Mouse (Mus musculus): ENCODE data around the gene Dhh. TPM values are rescaled to one million over a fixed set of nuclear protein-coding genes. Genes with fewer than 3 reads are reported as not detected.
A peak's percentile ranks its signal among the peaks of the same experiment; 100 is the strongest.

Gene Dhh
- total RNA-seq, 2 experiments from 2014 or later = not detected

DNA sequence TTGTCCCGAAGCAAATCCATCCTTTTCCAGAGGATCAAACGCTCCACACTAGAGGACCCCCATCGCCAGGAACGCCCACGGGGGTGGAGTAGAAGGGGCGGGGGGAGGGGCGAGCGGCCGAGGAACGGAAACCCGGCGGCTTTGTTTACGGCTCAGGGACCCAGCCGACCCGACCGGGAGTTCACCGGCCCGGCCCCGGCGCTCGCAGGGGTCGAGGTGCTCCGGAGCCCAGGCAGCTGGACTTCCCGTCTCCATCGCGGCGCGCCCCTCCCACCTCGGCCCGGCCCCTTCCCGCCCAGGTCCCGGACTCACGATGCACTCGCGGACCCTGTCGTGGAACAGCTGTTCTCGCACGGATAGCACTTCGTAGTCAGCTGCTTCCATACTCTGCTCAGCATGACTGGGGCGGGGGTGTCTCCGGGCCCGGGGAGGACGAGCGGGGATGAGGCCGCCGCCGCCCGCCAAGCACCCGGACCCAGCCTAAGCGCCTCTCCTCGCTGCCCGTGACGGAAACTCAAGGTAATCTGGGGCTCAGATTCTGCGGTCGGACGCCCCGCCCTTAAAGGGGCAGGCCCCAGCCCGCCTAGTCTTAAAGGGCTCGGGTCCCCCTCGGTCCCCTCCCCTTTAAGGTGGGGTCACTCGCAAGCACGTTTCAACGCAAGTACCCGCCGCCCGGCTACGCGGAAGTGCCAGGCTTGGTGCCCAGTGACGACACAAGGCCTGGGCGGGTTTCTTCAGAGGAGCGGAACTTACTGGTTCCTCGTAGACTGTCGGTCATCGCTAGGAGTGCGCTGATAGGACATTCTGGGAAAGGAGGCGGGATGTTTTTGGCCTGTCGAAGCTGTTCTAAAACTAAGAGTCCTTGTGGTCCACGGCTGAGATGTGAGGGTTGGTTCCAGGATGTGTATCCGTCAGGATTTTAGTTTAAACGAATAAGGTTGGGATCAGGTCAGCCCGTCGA lies 19.5 kb upstream of the Dhh start, which contains the start of gene Lmbr1l:
TSS of gene Lmbr1l (minus strand) at position 694 of the 961 bp plus-strand sequence.
- peak; percentile 98 for ATAC-seq (replicated peaks; ENCODE audit: low FRiP score, poor library complexity, severe bottlenecking)

DNA sequence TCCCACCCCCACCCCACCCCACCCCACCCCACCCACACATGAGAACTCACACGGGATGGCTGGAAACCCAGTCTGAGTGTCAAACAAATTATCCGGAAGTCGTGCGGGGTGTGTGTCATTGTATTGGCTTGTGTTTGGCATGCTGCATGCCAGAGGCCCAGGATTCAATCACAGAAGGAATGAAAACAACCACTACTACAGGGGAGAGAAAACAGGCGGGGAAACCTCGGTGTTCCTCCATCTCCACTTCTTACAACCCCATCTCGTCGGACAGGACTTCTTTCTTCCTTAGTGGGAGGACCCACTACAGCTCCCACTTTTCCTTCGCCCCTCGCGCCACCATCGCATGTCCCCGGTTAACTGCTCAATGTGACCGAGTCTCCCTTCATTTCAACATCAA lies 18.8 kb upstream of the Dhh start:
- no peak for ATAC-seq (replicated peaks; ENCODE audit: low FRiP score, poor library complexity, severe bottlenecking)

DNA sequence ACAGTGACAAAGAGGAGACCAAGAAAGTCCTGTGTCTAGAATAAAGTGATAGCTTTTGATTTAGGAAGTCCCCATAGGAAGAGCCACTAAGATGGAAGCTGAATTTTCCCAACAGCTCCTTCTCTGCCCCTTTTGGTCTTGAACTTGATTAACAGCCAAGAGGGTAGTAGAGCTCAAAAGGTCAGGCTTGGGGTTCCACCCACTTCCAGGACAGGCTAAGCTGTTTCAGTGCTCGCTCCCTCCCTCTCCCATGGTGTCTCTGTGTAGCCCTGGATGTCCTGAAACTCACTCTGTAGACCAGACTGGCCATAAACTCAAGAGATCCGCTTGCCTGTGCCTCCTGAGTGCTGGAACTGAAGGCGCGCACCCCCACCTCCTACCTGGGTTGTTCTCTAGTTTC lies 17.7 kb upstream of the Dhh start:
- no peak for ATAC-seq (replicated peaks; ENCODE audit: low FRiP score, poor library complexity, severe bottlenecking)

DNA sequence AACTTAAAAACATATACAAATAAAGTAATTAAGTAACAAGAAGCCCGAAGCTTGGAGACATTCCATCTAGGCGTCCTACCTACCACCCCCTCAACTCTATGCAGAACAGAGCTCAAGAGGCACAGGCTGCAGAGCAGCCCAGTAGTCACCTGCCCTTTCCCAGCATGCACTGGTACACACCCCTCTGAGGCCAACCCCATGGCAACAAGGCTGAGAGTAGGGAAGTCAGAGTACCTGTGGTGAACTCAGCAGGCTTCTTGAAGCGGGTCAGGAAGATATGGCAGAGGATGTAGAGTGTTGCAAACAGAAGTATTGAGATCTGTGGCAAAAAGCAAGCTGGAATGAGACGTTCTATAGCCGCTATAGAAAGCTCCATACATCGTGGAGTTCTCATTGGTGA lies 16.6 kb upstream of the Dhh start:
- ATAC-seq (replicated peaks; ENCODE audit: low FRiP score, poor library complexity, severe bottlenecking) = no peak

DNA sequence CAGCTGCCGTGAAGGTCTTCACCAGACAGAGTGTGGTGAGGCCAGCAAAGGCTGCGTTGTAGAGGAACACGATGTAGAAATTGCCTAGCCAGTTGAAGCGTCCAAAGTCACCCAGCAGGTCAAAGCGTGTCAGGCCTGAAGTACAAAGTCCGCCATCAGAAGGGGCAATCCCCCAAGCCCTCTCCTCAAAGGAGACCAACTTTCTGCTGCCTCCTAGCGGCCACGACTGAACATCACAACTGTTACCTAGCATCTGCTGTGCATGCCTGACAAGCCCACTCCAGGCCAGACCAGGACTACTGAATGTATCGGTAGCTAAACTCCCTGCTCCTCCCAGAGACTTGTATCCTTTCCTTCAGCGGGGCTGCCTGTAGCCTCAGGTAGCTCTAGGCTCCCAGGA lies 6.4 kb upstream of the Dhh start:
- ATAC-seq (replicated peaks; ENCODE audit: low FRiP score, poor library complexity, severe bottlenecking) = peak; percentile 54; the same call in 1 of the 2 replicates

DNA sequence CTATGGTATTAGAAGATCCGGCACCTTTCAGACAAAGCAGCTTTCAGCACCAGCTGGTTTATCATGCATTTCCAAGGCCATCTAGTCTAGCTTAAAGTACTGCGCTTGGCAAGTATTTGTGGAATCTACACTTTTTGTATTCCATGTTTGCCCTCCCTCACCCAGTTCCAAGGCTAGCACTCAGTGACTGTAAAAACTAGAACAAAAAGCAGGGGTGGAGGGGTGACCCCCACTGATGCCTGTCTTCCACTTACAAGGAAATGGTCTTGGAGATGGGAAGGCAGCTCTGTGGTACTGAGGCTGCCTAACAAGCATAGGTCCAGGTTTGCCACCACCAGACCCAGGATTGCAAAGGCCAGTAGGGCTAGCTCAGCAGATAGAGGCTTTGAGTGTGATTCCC lies 4.3 kb upstream of the Dhh start:
- ATAC-seq (replicated peaks; ENCODE audit: low FRiP score, poor library complexity, severe bottlenecking) = no peak

DNA sequence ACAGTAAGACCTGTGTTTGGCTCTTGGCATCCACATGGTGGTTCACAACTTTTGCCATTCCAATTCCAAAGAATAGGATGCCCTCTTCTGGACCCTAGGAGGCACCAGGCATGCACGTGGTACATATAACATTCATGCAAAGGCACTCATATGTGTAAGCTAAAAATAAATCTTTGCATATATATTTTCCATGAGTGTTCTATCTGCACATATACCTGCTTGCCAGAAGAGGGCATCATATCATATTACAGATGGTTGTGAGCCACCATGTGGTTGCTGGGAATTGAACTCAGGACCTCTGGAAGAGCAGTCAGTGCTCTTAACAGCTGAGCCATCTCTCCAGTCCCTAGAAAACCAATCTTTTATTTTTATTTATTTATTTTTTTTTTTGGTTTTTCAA lies 3.2 kb upstream of the Dhh start:
- ATAC-seq (replicated peaks; ENCODE audit: low FRiP score, poor library complexity, severe bottlenecking) = no peak

DNA sequence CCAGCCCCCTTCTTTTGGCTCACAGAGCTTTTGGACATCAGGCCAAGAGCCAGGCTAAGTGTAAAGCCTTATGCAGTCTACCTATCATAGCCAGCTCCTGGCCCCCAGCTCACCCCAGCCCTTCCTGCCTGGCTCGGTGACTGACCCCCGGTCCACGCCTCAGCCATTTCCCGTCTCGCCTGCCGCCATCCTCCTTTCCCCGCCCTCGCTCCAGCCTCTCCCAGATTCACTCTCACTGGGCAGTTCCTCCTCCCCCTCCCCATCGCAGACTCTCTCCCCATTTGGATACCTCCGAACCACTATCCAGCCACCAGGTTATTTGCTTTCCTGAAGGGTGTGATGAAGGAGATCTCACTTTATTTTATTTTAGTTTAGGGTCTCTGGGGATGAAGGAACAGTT lies 845 bp downstream of the Dhh start:
- ATAC-seq (replicated peaks; ENCODE audit: low FRiP score, poor library complexity, severe bottlenecking) = no peak

DNA sequence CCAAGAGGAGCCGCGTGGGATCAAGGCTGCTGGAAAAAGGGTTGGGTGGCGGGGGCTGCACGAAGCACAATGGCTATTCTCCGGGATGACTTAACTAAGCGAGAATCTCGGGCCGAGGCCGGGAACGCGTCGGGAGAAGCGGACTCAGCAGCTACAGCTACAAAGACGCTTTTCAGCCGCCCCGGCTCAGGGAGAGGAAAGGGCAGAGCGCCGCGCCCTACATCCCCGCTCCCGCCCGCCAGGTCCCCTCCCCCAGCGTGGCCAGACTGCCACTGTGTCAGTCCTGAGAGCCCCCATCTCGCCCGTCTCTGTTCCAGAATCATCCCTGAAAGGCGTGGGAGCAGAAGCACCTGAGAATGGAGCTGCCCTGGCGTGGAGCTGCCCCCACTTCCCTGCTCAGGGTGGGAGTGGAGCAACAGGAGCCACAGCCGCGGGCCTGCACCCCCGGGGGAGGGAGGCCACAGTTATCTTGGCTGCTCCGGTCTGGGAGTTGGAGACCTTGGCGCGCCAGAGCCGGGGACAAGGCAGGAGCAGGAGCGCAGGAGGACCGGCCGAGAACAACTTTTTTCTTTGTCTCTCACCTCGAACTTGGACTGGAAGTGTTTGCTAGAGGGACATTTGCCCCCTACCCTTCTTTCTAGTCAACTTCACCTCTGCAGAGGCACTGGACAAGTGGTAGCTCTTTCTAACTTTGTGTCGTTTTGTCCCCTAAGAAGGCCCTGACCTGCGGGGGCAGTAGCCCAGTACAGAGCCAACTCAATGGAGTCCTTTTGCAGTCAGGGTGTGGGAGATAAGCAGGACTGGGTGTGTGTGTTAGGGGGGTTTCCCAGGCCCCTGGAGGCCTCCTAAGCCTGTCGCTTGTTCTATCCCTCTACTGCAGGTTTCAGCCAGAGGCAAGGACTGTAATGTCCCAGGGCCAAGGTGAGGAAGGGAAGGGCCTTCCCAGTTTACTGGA lies 2.4 kb downstream of the Dhh start:
- ATAC-seq (replicated peaks; ENCODE audit: low FRiP score, poor library complexity, severe bottlenecking) = no peak

DNA sequence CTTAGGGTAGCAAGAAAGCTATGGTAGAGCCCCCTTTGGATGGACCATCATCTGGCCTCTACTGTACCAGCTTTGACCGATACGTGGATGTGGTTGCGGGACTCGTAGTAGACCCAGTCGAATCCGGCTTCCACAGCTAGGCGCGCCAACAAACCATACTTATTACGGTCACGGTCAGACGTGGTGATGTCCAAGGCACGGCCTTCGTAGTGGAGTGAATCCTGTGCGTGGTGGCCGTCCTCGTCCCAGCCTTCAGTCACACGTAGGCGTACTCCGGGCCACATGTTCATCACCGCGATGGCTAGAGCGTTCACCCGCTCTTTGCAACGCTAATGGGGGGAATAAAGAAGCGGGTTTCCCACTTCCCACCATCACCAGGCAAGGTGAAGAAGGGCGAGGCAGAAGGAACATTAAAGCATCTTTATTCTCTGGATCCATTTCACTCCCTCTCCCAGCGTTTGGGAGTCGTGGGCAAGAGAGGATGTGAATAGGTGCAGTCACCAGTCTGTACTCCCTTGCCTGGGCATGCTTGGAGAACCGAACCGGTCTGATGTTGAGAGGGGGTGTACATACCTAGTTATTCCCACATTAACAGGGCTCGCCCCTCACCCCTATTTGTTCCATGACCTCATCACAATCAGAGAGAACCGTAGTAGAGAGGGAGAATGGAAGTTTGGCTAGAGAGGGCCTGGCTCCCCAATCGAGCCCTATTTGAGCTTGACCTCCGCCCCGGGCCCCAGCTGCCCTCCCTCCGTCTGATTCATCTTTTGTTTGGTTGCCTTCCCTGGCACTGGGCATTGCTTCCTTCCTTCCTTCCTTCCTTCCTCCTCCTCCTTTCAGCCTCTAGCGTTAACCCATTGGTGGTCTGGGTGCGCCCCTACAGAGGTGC lies 3.4 kb downstream of the Dhh start:
- no peak for ATAC-seq (replicated peaks; ENCODE audit: low FRiP score, poor library complexity, severe bottlenecking)

DNA sequence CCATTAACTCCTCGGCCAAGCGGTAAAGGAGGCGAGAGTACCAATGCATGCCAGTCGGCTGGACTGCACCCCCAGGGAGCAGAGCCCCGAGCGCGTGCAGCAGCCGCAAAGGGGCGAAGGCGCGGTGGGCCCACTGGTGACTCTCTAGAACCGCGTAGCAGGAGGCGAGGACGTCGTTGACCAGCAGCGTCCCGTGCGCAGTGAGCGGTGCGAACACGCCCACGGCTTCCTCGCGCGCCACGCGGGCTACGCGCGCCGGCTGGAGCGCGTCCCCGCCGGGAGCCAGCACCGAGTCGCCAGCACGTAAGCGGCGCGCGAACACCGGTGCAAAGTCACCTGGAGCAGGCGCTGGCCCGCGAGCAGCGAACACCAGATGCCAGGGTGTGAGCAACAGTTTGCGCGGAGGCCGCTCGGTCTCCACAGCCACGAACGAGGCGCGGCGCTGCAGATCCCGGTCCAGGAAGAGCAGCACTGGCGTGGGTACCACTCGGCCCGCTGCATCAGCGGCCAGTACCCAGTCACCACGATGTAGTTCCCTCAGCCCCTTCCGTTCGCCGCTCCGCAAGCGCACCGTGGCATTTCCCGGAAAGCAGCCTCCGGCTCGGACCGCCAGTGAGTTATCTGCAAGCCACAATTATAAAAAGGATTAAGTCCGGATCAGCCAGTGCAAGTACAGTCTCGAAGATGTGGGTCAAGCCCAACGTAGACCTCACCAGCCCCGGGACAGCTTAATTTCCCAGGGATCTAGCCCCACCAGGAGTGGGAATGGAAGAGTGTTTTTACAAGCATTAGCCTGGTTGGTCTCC lies 4.2 kb downstream of the Dhh start, which contains the start of gene Rhebl1:
TSS of gene Rhebl1 (minus strand) at position 601 of the 806 bp plus-strand sequence.
- no peak for ATAC-seq (replicated peaks; ENCODE audit: low FRiP score, poor library complexity, severe bottlenecking)

DNA sequence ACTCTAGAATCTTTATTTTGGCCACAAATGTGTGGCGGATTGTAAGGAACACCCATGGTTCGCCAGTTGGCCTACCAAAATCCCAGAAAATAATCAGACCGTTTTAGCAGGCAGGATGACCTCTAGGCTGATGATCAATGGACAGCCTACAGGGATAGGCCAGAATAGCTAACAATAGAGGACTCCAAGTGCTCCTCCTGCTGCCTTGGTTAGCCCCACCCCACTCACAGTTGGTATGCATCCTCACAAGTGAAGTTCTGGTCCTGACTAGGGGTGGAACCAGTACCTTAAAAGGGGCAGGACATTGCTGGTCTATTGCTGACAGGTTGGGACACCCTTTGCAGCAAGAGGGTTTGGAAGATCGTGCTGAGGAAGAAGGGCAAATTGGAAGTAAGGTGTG lies 5.3 kb downstream of the Dhh start:
- no peak for ATAC-seq (replicated peaks; ENCODE audit: low FRiP score, poor library complexity, severe bottlenecking)

DNA sequence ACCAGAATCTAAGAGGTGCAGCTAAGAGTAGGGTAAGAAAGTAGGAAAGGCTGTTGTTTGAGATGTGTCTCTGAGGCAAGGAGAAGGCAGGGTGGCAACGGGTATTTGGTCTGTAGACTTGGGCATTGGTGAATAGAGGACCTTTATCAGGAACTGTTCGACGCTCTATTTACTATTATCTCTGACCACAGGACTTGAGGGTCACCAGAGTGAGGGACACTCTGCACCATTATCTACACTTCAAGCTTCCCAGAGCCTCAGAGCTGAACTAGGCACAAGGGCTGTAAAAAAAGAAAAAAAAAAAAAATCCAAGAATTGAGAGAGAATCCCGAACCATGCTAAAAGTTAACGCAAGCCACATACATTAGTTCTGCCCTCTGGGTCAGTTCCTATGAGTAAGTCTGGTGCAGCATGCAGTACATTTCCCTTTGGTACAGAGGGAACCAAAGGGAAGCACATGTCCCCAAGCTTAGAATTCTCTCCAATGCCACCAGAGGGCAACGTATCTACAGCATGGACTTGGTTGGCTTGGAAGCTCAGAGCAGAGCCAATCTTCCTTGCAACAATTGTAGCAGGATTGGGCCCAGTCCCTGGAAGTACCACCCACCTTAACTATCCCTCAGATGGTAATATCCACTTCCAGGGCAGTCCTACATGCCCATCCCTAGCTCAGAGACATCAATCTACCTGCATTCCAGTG lies 6.3 kb downstream of the Dhh start:
- ATAC-seq (replicated peaks; ENCODE audit: low FRiP score, poor library complexity, severe bottlenecking) = peak; percentile 54

DNA sequence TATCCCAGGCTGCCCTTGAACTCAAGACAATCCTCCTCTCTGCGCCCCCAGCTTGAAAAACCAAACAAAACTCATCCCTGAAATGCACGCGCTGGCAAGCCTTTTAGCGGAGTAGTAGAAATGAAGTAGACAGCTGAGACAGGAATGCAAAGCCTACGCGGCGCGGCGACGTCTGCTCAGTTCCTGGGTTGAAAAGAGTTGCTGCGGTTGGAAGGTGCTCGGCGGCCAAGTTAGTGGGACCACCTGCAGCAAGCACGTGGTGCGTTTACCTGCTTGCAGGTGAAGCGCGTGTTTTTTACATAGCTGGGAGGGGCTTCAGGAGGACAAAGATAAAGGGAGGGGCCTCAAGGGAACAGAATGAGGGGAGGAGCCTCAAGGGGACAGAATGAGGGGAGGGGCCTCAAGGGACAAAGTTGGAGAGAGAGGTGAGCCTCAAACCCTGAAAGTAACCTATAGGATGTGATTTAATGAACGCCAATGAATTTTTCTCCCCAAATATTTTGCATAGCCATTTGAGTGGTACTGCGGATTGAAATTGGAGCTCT lies 7.1 kb downstream of the Dhh start:
- no peak for ATAC-seq (replicated peaks; ENCODE audit: low FRiP score, poor library complexity, severe bottlenecking)

DNA sequence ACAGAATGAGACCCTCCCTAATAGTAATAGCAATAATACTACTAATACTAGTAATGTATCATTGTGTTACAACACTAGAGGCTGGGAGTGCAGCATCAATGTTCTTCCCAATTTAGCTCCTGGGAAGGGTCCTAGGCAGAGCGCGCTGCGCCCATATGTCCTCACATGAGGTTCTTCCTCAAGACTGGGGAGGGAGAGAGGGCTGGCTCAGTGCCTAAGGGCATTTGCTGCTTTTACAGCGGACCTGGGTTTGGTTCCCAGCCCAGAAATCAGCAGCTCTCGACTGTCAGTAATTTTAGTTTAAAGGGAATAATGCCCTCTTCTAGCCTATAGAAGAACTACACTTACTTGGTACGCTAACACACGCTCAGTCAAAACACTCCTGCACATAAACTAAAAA lies 10.8 kb downstream of the Dhh start:
- no peak for ATAC-seq (replicated peaks; ENCODE audit: low FRiP score, poor library complexity, severe bottlenecking)

DNA sequence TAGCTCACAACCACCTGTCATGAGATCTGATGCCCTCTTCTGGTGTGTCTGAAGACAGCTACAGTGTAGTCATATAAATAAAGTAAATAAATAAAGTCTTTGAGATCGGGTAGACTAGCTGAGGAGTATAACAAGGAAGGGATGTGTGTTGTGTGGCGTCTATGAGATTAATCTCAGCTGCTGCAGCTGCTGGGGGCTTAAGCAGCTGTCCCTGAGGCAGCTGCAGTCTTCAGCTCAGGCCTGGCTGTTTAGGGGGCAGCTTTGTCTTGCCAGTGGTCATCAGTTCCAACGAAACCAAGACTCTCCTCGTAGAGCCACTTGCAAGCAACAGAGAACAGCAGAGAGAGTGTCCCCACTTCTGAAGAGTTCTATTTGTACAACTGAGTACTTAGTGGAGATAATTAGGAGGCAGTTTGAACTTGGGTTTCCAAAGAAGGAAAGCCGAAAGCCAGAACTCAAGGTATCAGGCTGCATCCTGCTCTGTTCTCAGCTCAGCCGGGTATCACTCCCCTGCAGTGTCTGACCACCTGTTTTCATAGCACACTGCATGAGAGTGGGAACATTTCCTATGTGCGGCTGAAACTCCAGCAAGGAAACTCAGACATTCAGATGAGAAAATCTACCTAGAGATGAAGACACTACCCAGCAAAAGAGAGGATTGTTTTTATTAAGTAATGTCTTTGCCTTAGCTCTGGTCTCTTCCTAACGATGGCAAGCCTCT lies 11.5 kb downstream of the Dhh start:
- no peak for ATAC-seq (replicated peaks; ENCODE audit: low FRiP score, poor library complexity, severe bottlenecking)

DNA sequence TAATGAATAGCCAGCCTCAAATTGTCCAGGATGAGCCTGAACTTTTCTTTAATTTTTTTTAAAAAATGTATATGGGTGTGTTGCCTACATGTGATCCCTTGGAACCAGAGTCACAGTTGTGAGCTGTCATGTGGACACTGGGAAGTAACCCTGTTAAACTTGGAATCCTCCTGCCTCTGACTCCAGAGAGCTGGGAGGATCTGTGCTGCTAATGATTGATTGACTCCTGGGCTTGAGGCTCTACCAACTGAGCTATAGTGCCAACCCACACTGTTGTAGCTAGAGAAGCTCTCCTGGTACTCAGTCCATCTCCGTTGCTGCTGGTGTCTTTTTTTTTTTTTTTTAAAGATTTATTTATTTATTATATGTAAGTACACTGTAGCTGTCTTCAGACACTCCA lies 14.2 kb downstream of the Dhh start:
- ATAC-seq (replicated peaks; ENCODE audit: low FRiP score, poor library complexity, severe bottlenecking) = no peak
